Mouse (Mus musculus) midbrain, embryonic 16.5 days (tissue): ENCODE measurements at regions not wholly inside any gene's neighbourhood (a gene's known extent, or its start where the extent isn't known, plus 50 kb on each side); places are given as distances from the start of the nearest gene placed in this dataset.

Experiments
- ATAC-seq: fragments of 200-750 bp; cut with Nextera tagmentation; 2 replicates; pipeline ENCODE4 v1.8.0; 2017; ENCODE audit warnings: moderate TSS enrichment
- H3K27ac ChIP-seq: fragments of 300-500 bp; sonication (generic); 2 replicates; pipeline ENCODE4 v1.5.1; 2014; ENCODE audit warnings: mild to moderate bottlenecking, low read length, mixed read lengths
- H3K27me3 ChIP-seq: fragments of 300-500 bp; sonication (generic); 2 replicates; pipeline ENCODE4 v1.6.1; 2014; ENCODE audit warnings: low read depth, low read length, mixed read lengths; ENCODE audit not compliant: control insufficient read depth, insufficient read depth
- H3K36me3 ChIP-seq: fragments of 300-500 bp; sonication (generic); 2 replicates; pipeline ENCODE4 v1.6.1; 2014; ENCODE audit warnings: mild to moderate bottlenecking, low read length, moderate library complexity, mixed read lengths; ENCODE audit not compliant: control insufficient read depth, insufficient read depth
- H3K4me1 ChIP-seq: fragments of 300-500 bp; sonication (generic); 2 replicates; pipeline ENCODE4 v1.6.1; 2014; ENCODE audit warnings: mild to moderate bottlenecking, low read length, mixed read lengths; ENCODE audit not compliant: control insufficient read depth, insufficient read depth
- H3K4me2 ChIP-seq: fragments of 300-500 bp; sonication (generic); 2 replicates; pipeline ENCODE4 v1.6.1; 2014; ENCODE audit warnings: mild to moderate bottlenecking, low read length, mixed read lengths
- H3K4me3 ChIP-seq: fragments of 300-500 bp; sonication (generic); 2 replicates; pipeline ENCODE4 v1.5.1; 2014; ENCODE audit warnings: low read depth, mild to moderate bottlenecking, low read length, moderate library complexity, mixed read lengths
- H3K9ac ChIP-seq: fragments of 300-500 bp; sonication (generic); 2 replicates; pipeline ENCODE4 v1.6.1; 2014; ENCODE audit warnings: low read depth, low read length, mixed read lengths
- H3K9me3 ChIP-seq: fragments of 300-500 bp; sonication (generic); replicated peaks from 2 replicates; pipeline ENCODE4 v1.6.1; 2014; ENCODE audit warnings: mild to moderate bottlenecking, low read length, mixed read lengths; ENCODE audit not compliant: control insufficient read depth, poor library complexity, severe bottlenecking
- WGBS: fragments of 180-500 bp; shearing (Covaris S2); extraction: QIAGEN DNeasy Blood & Tissue Kit; methylation state at CpG from one replicate; pipeline ENCODE4 v1.1.7; 2014; 5-methylcytosine and 5-hydroxymethylcytosine counted together

- ATAC-seq: no peak
- H3K4me2 ChIP-seq: no peak overlapping the region
- H3K4me3 ChIP-seq: no peak overlapping the region
- WGBS: 53% methylated on average over 4 of the region's 4 CpGs
- H3K9ac ChIP-seq: no peak overlapping the region
- no peaks in the 10 kb centered on the region for H3K27me3 ChIP-seq
- no peak overlapping the region for H3K27ac ChIP-seq
- no peaks in the 10 kb centered on the region for H3K9me3 ChIP-seq
- no peaks in the 10 kb centered on the region for H3K36me3 ChIP-seq
- H3K4me1 ChIP-seq: no peaks in the 10 kb centered on the region
Observed at GRCm38 (mm10) chr8:96393024-96393423, 504.7 kb upstream of the Got2 start.

GRCm38 (mm10) chr8:96389251-96389650, 500.9 kb upstream of the Got2 start:
- Histone ChIP-seq H3K27ac (no peak overlapping the region), H3K9me3 (no peaks in the 10 kb centered on the region), H3K4me1 (no peaks in the 10 kb centered on the region), H3K36me3 (no peaks in the 10 kb centered on the region), H3K9ac (no peak overlapping the region), H3K4me3 (no peak overlapping the region), H3K4me2 (no peak overlapping the region), H3K27me3 (no peaks in the 10 kb centered on the region)
- no peak for ATAC-seq
- 86% methylated on average over 3 of the region's 3 CpGs for WGBS

GRCm38 (mm10) chr8:96370500-96370899, 482.2 kb upstream of the Got2 start:
- Histone ChIP-seq H3K4me3 (no peak overlapping the region), H3K4me2 (no peak overlapping the region), H3K9me3 (no peaks in the 10 kb centered on the region), H3K36me3 (no peaks in the 10 kb centered on the region), H3K9ac (no peak overlapping the region), H3K4me1 (no peaks in the 10 kb centered on the region), H3K27ac (no peak overlapping the region), H3K27me3 (no peaks in the 10 kb centered on the region)
- WGBS: 68% methylated on average over 9 of the region's 9 CpGs
- ATAC-seq: no peak

GRCm38 (mm10) chr8:96362853-96363445, 474.6 kb upstream of the Got2 start:
- Histone ChIP-seq H3K27ac (no peak overlapping the region), H3K9me3 (no peaks in the 10 kb centered on the region), H3K4me2 (no peak overlapping the region), H3K36me3 (no peaks in the 10 kb centered on the region), H3K4me1 (no peaks in the 10 kb centered on the region), H3K9ac (no peak overlapping the region), H3K27me3 (no peaks in the 10 kb centered on the region), H3K4me3 (no peak overlapping the region)
- 25% methylated on average over 14 of the region's 14 CpGs for WGBS
- no peak for ATAC-seq

- no peaks in the 10 kb centered on the region for H3K36me3 ChIP-seq
- 73% methylated on average over 6 of the region's 6 CpGs for WGBS
- H3K9me3 ChIP-seq: no peaks in the 10 kb centered on the region
- no peak overlapping the region for H3K9ac ChIP-seq
- no peak overlapping the region for H3K4me3 ChIP-seq
- ATAC-seq: no peak
- H3K27me3 ChIP-seq: no peaks in the 10 kb centered on the region
- no peak overlapping the region for H3K4me2 ChIP-seq
- no peak overlapping the region for H3K27ac ChIP-seq
- no peaks in the 10 kb centered on the region for H3K4me1 ChIP-seq
Observed at GRCm38 (mm10) chr8:96350531-96351069, 462.3 kb upstream of the Got2 start.

GRCm38 (mm10) chr8:96349503-96349902, 461.2 kb upstream of the Got2 start:
- Histone ChIP-seq H3K27me3 (no peaks in the 10 kb centered on the region), H3K9me3 (no peaks in the 10 kb centered on the region), H3K4me1 (no peaks in the 10 kb centered on the region), H3K9ac (no peak overlapping the region), H3K4me2 (no peak overlapping the region), H3K36me3 (no peaks in the 10 kb centered on the region), H3K27ac (no peak overlapping the region), H3K4me3 (no peak overlapping the region)
- WGBS: 73% methylated on average over 6 of the region's 6 CpGs
- no peak for ATAC-seq

GRCm38 (mm10) chr8:96340702-96341101, 452.4 kb upstream of the Got2 start:
- H3K4me2 ChIP-seq: no peak overlapping the region
- H3K4me1 ChIP-seq: no peaks in the 10 kb centered on the region
- H3K4me3 ChIP-seq: no peak overlapping the region
- H3K27ac ChIP-seq: no peak overlapping the region
- no peak for ATAC-seq
- no peak overlapping the region for H3K9ac ChIP-seq
- H3K27me3 ChIP-seq: no peaks in the 10 kb centered on the region
- no peaks in the 10 kb centered on the region for H3K36me3 ChIP-seq
- no peaks in the 10 kb centered on the region for H3K9me3 ChIP-seq
- WGBS: 82% methylated on average over 3 of the region's 3 CpGs

- 72% methylated on average over 5 of the region's 5 CpGs for WGBS
- ATAC-seq: no peak
- no peaks in the 10 kb centered on the region for H3K4me1 ChIP-seq
Observed at GRCm38 (mm10) chr8:96318367-96318766, 430.0 kb upstream of the Got2 start.

GRCm38 (mm10) chr8:96308989-96309718, 420.8 kb upstream of the Got2 start:
- H3K9ac ChIP-seq: no peak overlapping the region
- H3K4me3 ChIP-seq: peak overlapping the region; percentile 1; the same call in 1 of the 2 replicates
- H3K4me1 ChIP-seq: no peaks in the 10 kb centered on the region
- no peaks in the 10 kb centered on the region for H3K27me3 ChIP-seq
- ATAC-seq: peak; percentile 54; the same call in 1 of the 2 replicates
- H3K9me3 ChIP-seq: no peaks in the 10 kb centered on the region
- H3K27ac ChIP-seq: no peak overlapping the region
- H3K4me2 ChIP-seq: peak overlapping the region; percentile 29
- no peaks in the 10 kb centered on the region for H3K36me3 ChIP-seq
- 36% methylated on average over 12 of the region's 12 CpGs for WGBS

More at GRCm38 (mm10) chr8:96318367-96318766, 430.0 kb upstream of the Got2 start:
- Histone ChIP-seq H3K4me3 (no peak overlapping the region), H3K27me3 (no peaks in the 10 kb centered on the region), H3K27ac (no peak overlapping the region), H3K36me3 (no peaks in the 10 kb centered on the region), H3K9ac (no peak overlapping the region), H3K9me3 (no peaks in the 10 kb centered on the region), H3K4me2 (no peak overlapping the region)
